Mouse (Mus musculus): ENCODE measurements around the gene Olfr441.

DNA sequence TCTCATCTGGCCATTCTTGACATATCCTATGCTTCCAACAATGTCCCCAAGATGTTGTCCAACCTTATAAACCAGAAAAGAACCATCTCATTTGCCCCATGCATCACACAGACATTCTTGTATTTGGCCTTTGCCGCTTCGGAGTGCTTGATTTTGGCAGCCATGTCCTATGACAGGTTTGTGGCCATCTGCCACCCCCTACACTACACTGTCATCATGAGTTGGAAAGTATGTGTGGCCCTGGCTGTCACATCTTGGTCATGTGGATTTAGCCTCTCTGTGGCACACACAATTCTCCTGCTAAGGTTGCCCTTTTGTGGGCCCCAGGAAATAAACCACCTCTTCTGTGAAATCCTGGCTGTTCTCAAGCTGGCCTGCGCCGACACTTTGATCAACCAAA, 61.1 kb downstream of the Olfr441 start:
- TF ChIP-seq CTCF (IDR thresholded peaks at IDR 0.05; ENCODE audit: borderline replicate concordance, control insufficient read depth, extremely low read depth, insufficient read depth, low read length, poor library complexity) (no peak), POLR2A (IDR thresholded peaks at IDR 0.05; ENCODE audit: control insufficient read depth, extremely low read depth, insufficient read depth, low read length, poor library complexity) (no peak)

All from thymus, adult 2 months (tissue).